25 mouse cellular contexts compared by ENCODE assay signal in the genomic region with DNA sequence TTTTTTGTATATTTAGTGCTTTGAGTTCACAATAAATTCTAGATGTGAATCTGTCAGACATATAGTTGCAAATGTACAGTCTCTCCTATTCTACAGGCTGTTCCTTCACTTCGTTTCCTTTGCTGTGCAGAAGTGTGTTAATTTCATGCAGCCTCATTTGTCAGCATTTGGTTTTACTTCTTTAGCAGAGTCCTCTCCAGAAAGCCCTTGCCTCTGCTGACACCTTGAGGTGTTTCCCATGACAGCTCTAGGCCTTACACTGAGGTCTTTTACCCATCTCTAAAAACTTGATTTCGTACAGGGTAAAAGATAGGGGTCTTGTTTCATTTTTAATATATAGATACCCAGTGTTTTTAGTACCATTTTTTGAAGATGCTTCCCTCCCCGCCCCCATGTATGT. TPM values are rescaled to one million over a fixed set of nuclear protein-coding genes. Genes with fewer than 3 reads are reported as not detected.
A peak's percentile ranks its signal among the peaks of the same experiment; 100 is the strongest.
DNase-seq lines count a peak whose midpoint lies in the region; ATAC-seq and TF ChIP-seq lines count a peak whose summit lies in the region.
"Had no signal": no experiment of that assay in that cellular context is flagged by ENCODE, and none has a peak within 500 bp of the region (broad histone marks: within the 10 kb centered on the region; RNA-seq: fewer than 3 reads in every experiment).

No protein-coding gene starts in this region.

- 79% methylated on average over 3 of the region's 3 CpGs for WGBS in forebrain, embryonic 14.5 days
- WGBS in forebrain, embryonic 15.5 days = 80% methylated on average over 3 of the region's 3 CpGs
- WGBS in heart, postnatal 0 days = 61% methylated on average over 3 of the region's 3 CpGs
- whole genome bisulfite sequencing in midbrain, postnatal 0 days = 76% methylated on average over 3 of the region's 3 CpGs
- 82% methylated on average over 3 of the region's 3 CpGs for WGBS in midbrain, embryonic 13.5 days

- no peak overlapping the region for H3K9ac ChIP-seq in forebrain, embryonic 14.5 days (ENCODE audit: low read length)
- H3K9ac ChIP-seq in forebrain, embryonic 15.5 days (replicated peaks) = no peak overlapping the region
- no peak overlapping the region for H3K9ac ChIP-seq in heart, postnatal 0 days (replicated peaks; ENCODE audit: low read depth, low read length)
- no peak overlapping the region for H3K9ac ChIP-seq in midbrain, postnatal 0 days (replicated peaks; ENCODE audit: low read length, poor library complexity, severe bottlenecking)
- H3K9ac ChIP-seq in midbrain, embryonic 13.5 days (replicated peaks) = no peak overlapping the region
- H3K9ac ChIP-seq: embryonic facial prominence, embryonic 15.5 days; heart, embryonic 15.5 days; hindbrain, embryonic 14.5 days had no signal

- TF ChIP-seq EP300 in heart, postnatal 0 days (IDR thresholded peaks at IDR 0.05; ENCODE audit: low read depth) = no peak

- H3K9me3 ChIP-seq in forebrain, embryonic 14.5 days (replicated peaks; ENCODE audit: control insufficient read depth, low read length) = no peaks in the 10 kb centered on the region
- no peaks in the 10 kb centered on the region for H3K9me3 ChIP-seq in forebrain, embryonic 15.5 days
- no peaks in the 10 kb centered on the region for H3K9me3 ChIP-seq in heart, postnatal 0 days (replicated peaks; ENCODE audit: control insufficient read depth, low read length)
- no peaks in the 10 kb centered on the region for H3K9me3 ChIP-seq in midbrain, postnatal 0 days (ENCODE audit: low read length)
- H3K9me3 ChIP-seq in midbrain, embryonic 13.5 days = no peaks in the 10 kb centered on the region
- H3K9me3 ChIP-seq: embryonic facial prominence, embryonic 15.5 days; G1E; heart, embryonic 15.5 days; hindbrain, embryonic 10.5 days had no signal

- no peaks in the 10 kb centered on the region for H3K36me3 ChIP-seq in forebrain, embryonic 14.5 days (ENCODE audit: control insufficient read depth, insufficient read depth, low read length)
- H3K36me3 ChIP-seq in forebrain, embryonic 15.5 days = no peaks in the 10 kb centered on the region
- H3K36me3 ChIP-seq in heart, postnatal 0 days (replicated peaks; ENCODE audit: control insufficient read depth, insufficient read depth, low read length) = no peaks in the 10 kb centered on the region
- H3K36me3 ChIP-seq in midbrain, postnatal 0 days (ENCODE audit: insufficient read depth, low read length) = no peaks in the 10 kb centered on the region
- no peaks in the 10 kb centered on the region for H3K36me3 ChIP-seq in midbrain, embryonic 13.5 days
- H3K36me3 ChIP-seq: embryonic facial prominence, embryonic 15.5 days; G1E; heart, embryonic 15.5 days; hindbrain, embryonic 10.5 days had no signal

- H3K4me2 ChIP-seq in forebrain, embryonic 14.5 days (ENCODE audit: low read length) = no peak overlapping the region
- H3K4me2 ChIP-seq in forebrain, embryonic 15.5 days (replicated peaks) = no peak overlapping the region
- H3K4me2 ChIP-seq in heart, postnatal 0 days (ENCODE audit: low read depth, low read length) = no peak overlapping the region
- H3K4me2 ChIP-seq in midbrain, postnatal 0 days (ENCODE audit: low read depth, low read length, poor library complexity, severe bottlenecking) = no peak overlapping the region
- no peak overlapping the region for H3K4me2 ChIP-seq in midbrain, embryonic 13.5 days (replicated peaks)
- H3K4me2 ChIP-seq: embryonic facial prominence, embryonic 15.5 days; heart, embryonic 11.5 days; heart, embryonic 15.5 days; hindbrain, embryonic 14.5 days had no signal

- H3K27ac ChIP-seq in forebrain, embryonic 14.5 days (ENCODE audit: low read depth, low read length) = no peak overlapping the region
- no peak overlapping the region for H3K27ac ChIP-seq in forebrain, embryonic 15.5 days (replicated peaks)
- H3K27ac ChIP-seq in heart, postnatal 0 days (ENCODE audit: low read depth) = no peak overlapping the region
- H3K27ac ChIP-seq in midbrain, postnatal 0 days (ENCODE audit: low read depth, low read length) = no peak overlapping the region
- H3K27ac ChIP-seq in midbrain, embryonic 13.5 days = no peak overlapping the region
- H3K27ac ChIP-seq: embryonic facial prominence, embryonic 15.5 days; gastrocnemius, adult 2 months; heart, embryonic 15.5 days; hindbrain, embryonic 10.5 days; hindbrain, embryonic 14.5 days had no signal

- H3K4me1 ChIP-seq in forebrain, embryonic 14.5 days (ENCODE audit: control insufficient read depth, insufficient read depth, low read length) = no peaks in the 10 kb centered on the region
- H3K4me1 ChIP-seq in forebrain, embryonic 15.5 days = no peaks in the 10 kb centered on the region
- no peaks in the 10 kb centered on the region for H3K4me1 ChIP-seq in heart, postnatal 0 days (ENCODE audit: control insufficient read depth, insufficient read depth)
- H3K4me1 ChIP-seq in midbrain, postnatal 0 days (ENCODE audit: insufficient read depth, low read length) = no peaks in the 10 kb centered on the region
- no peaks in the 10 kb centered on the region for H3K4me1 ChIP-seq in midbrain, embryonic 13.5 days (replicated peaks)
- H3K4me1 ChIP-seq: embryonic facial prominence, embryonic 15.5 days; heart, embryonic 15.5 days; hindbrain, embryonic 10.5 days had no signal

- 0 out of 2 replicates have a peak, but pooled peaks have one; percentile 1 for TF ChIP-seq CTCF in heart, postnatal 0 days (IDR thresholded peaks at IDR 0.05; ENCODE audit: low read depth)
- TF ChIP-seq CTCF in midbrain, postnatal 0 days (IDR thresholded peaks at IDR 0.05) = peak; percentile 51

- no peak for ATAC-seq in forebrain, embryonic 14.5 days
- no peak for ATAC-seq in forebrain, embryonic 15.5 days (replicated peaks)
- ATAC-seq in heart, postnatal 0 days (ENCODE audit: insufficient read depth, low read depth) = no peak
- no peak for ATAC-seq in midbrain, postnatal 0 days (ENCODE audit: low FRiP score)
- no peak for ATAC-seq in midbrain, embryonic 13.5 days
- ATAC-seq: inflammation-experienced regulatory T-cells, adult 6 months; intestine, postnatal 0 days had no signal

- no peaks in the 10 kb centered on the region for H3K27me3 ChIP-seq in forebrain, embryonic 14.5 days (replicated peaks; ENCODE audit: control insufficient read depth, insufficient read depth, low read length)
- no peaks in the 10 kb centered on the region for H3K27me3 ChIP-seq in forebrain, embryonic 15.5 days
- no peaks in the 10 kb centered on the region for H3K27me3 ChIP-seq in heart, postnatal 0 days (ENCODE audit: control insufficient read depth, insufficient read depth, low read length)
- H3K27me3 ChIP-seq in midbrain, postnatal 0 days (ENCODE audit: insufficient read depth, low read length) = no peaks in the 10 kb centered on the region
- H3K27me3 ChIP-seq in midbrain, embryonic 13.5 days = no peaks in the 10 kb centered on the region
- H3K27me3 ChIP-seq: embryonic facial prominence, embryonic 15.5 days; heart, embryonic 15.5 days had no signal

- DNase-seq in forebrain, embryonic 14.5 days (ENCODE audit: low spot score) = peak; percentile 11
- DNase-seq in heart, postnatal 0 days (ENCODE audit: low spot score) = no peak
- DNase-seq in heart, adult 18-20 months = no peak
- DNase-seq in midbrain, postnatal 0 days (ENCODE audit: low spot score) = peak; percentile 5
- no peak for DNase-seq in adrenal gland, adult 8-10 months
- no peak for DNase-seq in urinary bladder, postnatal 25 days (ENCODE audit: low spot score)
- DNase-seq: adrenal gland, postnatal 14 days; cerebellum, adult 2 months; cerebellum, postnatal 10 days; embryo, embryonic 11 days; gastrocnemius, adult 2 months; gastrocnemius, postnatal 25 days; kidney, adult 8-10 months had no signal

- no peak overlapping the region for H3K4me3 ChIP-seq in forebrain, embryonic 14.5 days (ENCODE audit: low read depth, low read length)
- H3K4me3 ChIP-seq in forebrain, embryonic 15.5 days = no peak overlapping the region
- no peak overlapping the region for H3K4me3 ChIP-seq in heart, postnatal 0 days (ENCODE audit: low read depth, low read length)
- H3K4me3 ChIP-seq in midbrain, postnatal 0 days (ENCODE audit: low read depth, low read length) = no peak overlapping the region
- no peak overlapping the region for H3K4me3 ChIP-seq in midbrain, embryonic 13.5 days (replicated peaks)
- H3K4me3 ChIP-seq: embryonic facial prominence, embryonic 15.5 days; erythroblast, embryonic 14.5 days; gastrocnemius, adult 2 months; heart, embryonic 15.5 days; hindbrain, embryonic 10.5 days had no signal

RNA-seq across cellular contexts. Expression of a gene that starts 54.2 kb away (rescaled TPM):
- 0.34 and 0.42 TPM in 2 replicates for polyA plus RNA-seq in forebrain, embryonic 14.5 days (2014; fragmentation: Nextera tagmentation; extraction: Ambion mirVana)
- 0.27 and 0.37 TPM in 2 replicates for polyA plus RNA-seq in forebrain, embryonic 15.5 days (2015; fragmentation: Nextera tagmentation; extraction: Ambion mirVana)
- total RNA-seq in heart, postnatal 0 days (2014; rRNA removed; ENCODE audit: low replicate concordance) = 0.39 TPM in 1 of 2 replicates, not detected in the other
- polyA plus RNA-seq in heart, postnatal 0 days (2015; fragmentation: Nextera tagmentation; extraction: Ambion mirVana) = 0.11 and 0.12 TPM in 2 replicates
- total RNA-seq in heart, adult 18-20 months (2021) = under 1 TPM; 0.05 to 0.51 TPM
- 2.0 and 2.2 TPM in 2 replicates for total RNA-seq in midbrain, postnatal 0 days (2014; rRNA removed)
- 0.18 and 0.22 TPM in 2 replicates for polyA plus RNA-seq in midbrain, postnatal 0 days (2015; fragmentation: Nextera tagmentation; extraction: Ambion mirVana)
- 0.08 and 0.17 TPM in 2 replicates for polyA plus RNA-seq in midbrain, embryonic 13.5 days (2015; fragmentation: Nextera tagmentation; extraction: Ambion mirVana)
- total RNA-seq in adrenal gland, adult 8-10 months (2022) = under 1 TPM in 2 of 4 experiments, not detected in 2; 0.06 to 0.07 TPM
- total RNA-seq: granulocyte monocyte progenitor cell, adult 5-6 weeks had no signal

Comparison
In these comparisons a context has a peak if more than half of its experiments do, and no peak if none do; other contexts are left out.
1. DNase-seq: peak in forebrain, embryonic 14.5 days (single experiment) and midbrain, postnatal 0 days (single experiment); none in heart, postnatal 0 days (single experiment), heart, adult 18-20 months (0 of 2), adrenal gland, adult 8-10 months (single experiment) and urinary bladder, postnatal 25 days (single experiment).